Mouse (Mus musculus): ENCODE data around the gene Poldip2. TPM values are rescaled to one million over a fixed set of nuclear protein-coding genes. Genes with fewer than 3 reads are reported as not detected.

The Poldip2 gene
- polyA plus RNA-seq, 1 experiment from 2014 or later, result 161 TPM

GRCm38 (mm10) chr11:78471326-78472103 lies 40.5 kb upstream of the Poldip2 start:
- Histone ChIP-seq H3K9me3 (ENCODE audit: control insufficient read depth, low read length) (no peaks in the 10 kb centered on the region), H3K36me3 (ENCODE audit: control insufficient read depth, insufficient read depth, low read length) (no peaks in the 10 kb centered on the region; the same call in 1 of the 2 replicates), H3K4me3 (ENCODE audit: low read length) (no peak overlapping the region), H3K4me2 (replicated peaks; ENCODE audit: low read depth, low read length) (no peak overlapping the region), H3K9ac (ENCODE audit: low read depth, low read length) (no peak overlapping the region), H3K4me1 (ENCODE audit: control insufficient read depth, insufficient read depth, low read length) (peaks cover 3% of the 10 kb centered on the region), H3K27me3 (ENCODE audit: control insufficient read depth, insufficient read depth, low read length) (no peaks in the 10 kb centered on the region), H3K27ac (ENCODE audit: low read depth, low read length) (no peak overlapping the region)
- 89% methylated on average over 10 of the region's 10 CpGs for WGBS
- ATAC-seq (ENCODE audit: low FRiP score, low TSS enrichment), result no peak

GRCm38 (mm10) chr11:78475289-78475688 lies 36.7 kb upstream of the Poldip2 start:
- H3K9me3 ChIP-seq (ENCODE audit: control insufficient read depth, low read length), result no peaks in the 10 kb centered on the region

GRCm38 (mm10) chr11:78483639-78484038 lies 28.4 kb upstream of the Poldip2 start:
- no peaks in the 10 kb centered on the region for H3K4me1 ChIP-seq (ENCODE audit: control insufficient read depth, insufficient read depth, low read length)
- H3K36me3 ChIP-seq (ENCODE audit: control insufficient read depth, insufficient read depth, low read length), result no peaks in the 10 kb centered on the region
- H3K27ac ChIP-seq (ENCODE audit: low read depth, low read length), result no peak overlapping the region
- WGBS, result 48% methylated on average over 7 of the region's 7 CpGs
- H3K4me3 ChIP-seq (ENCODE audit: low read length), result no peak overlapping the region
- peaks cover 29% of the 10 kb centered on the region for H3K27me3 ChIP-seq (ENCODE audit: control insufficient read depth, insufficient read depth, low read length)
- no peak overlapping the region for H3K9ac ChIP-seq (ENCODE audit: low read depth, low read length)
- ATAC-seq (ENCODE audit: low FRiP score, low TSS enrichment), result no peak
- H3K4me2 ChIP-seq (replicated peaks; ENCODE audit: low read depth, low read length), result no peak overlapping the region
- no peaks in the 10 kb centered on the region; the same call in 1 of the 2 replicates for H3K9me3 ChIP-seq (ENCODE audit: control insufficient read depth, low read length)

More at GRCm38 (mm10) chr11:78475289-78475688, 36.7 kb upstream of the Poldip2 start:
- no peak overlapping the region for H3K27ac ChIP-seq (ENCODE audit: low read depth, low read length)
- H3K4me2 ChIP-seq (replicated peaks; ENCODE audit: low read depth, low read length), result no peak overlapping the region
- H3K9ac ChIP-seq (ENCODE audit: low read depth, low read length), result no peak overlapping the region
- no peaks in the 10 kb centered on the region for H3K4me1 ChIP-seq (ENCODE audit: control insufficient read depth, insufficient read depth, low read length)
- no peak for ATAC-seq (ENCODE audit: low FRiP score, low TSS enrichment)
- no peaks in the 10 kb centered on the region for H3K27me3 ChIP-seq (ENCODE audit: control insufficient read depth, insufficient read depth, low read length)
- H3K4me3 ChIP-seq (ENCODE audit: low read length), result no peak overlapping the region
- H3K36me3 ChIP-seq (ENCODE audit: control insufficient read depth, insufficient read depth, low read length), result no peaks in the 10 kb centered on the region
- 82% methylated on average over 3 of the region's 3 CpGs for WGBS

GRCm38 (mm10) chr11:78488168-78488567 lies 23.8 kb upstream of the Poldip2 start:
- Histone ChIP-seq H3K36me3 (ENCODE audit: control insufficient read depth, insufficient read depth, low read length) (no peaks in the 10 kb centered on the region), H3K27ac (ENCODE audit: low read depth, low read length) (no peak overlapping the region), H3K9ac (ENCODE audit: low read depth, low read length) (no peak overlapping the region), H3K4me1 (ENCODE audit: control insufficient read depth, insufficient read depth, low read length) (no peaks in the 10 kb centered on the region), H3K27me3 (ENCODE audit: control insufficient read depth, insufficient read depth, low read length) (peaks cover 60% of the 10 kb centered on the region), H3K9me3 (ENCODE audit: control insufficient read depth, low read length) (no peaks in the 10 kb centered on the region; the same call in none of the 2 replicates), H3K4me3 (ENCODE audit: low read length) (no peak overlapping the region), H3K4me2 (replicated peaks; ENCODE audit: low read depth, low read length) (no peak overlapping the region)
- ATAC-seq (ENCODE audit: low FRiP score, low TSS enrichment), result no peak
- 5% methylated on average over 8 of the region's 8 CpGs for WGBS

DNA sequence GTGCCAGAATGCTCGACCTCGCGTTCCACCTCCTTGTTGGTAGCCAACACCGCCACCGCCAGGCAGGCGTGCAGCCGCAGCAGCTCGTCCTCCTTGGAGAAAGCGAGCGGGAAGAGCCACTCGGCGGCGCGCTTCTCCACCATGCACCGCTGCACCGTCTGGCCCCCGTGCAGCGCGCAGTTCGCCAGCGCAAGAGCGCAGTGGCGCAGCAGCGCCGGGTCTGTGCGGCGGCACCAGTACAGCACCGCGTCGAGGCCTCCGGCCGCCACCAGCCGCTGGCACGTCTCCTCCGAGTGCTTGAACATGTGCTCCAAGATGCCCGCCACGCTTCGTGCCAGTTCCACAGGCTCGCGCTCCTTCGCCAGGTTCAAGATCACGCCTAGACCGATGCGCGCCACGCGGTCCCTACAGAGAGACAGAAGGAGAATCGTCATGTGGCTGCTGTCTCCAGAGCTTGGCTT lies 21.2 kb upstream of the Poldip2 start:
- 10% methylated on average over 48 of the region's 48 CpGs for WGBS
- peak overlapping the region; percentile 18 for H3K4me3 ChIP-seq (ENCODE audit: low read length)
- H3K27me3 ChIP-seq (ENCODE audit: control insufficient read depth, insufficient read depth, low read length), result peaks cover 54% of the 10 kb centered on the region
- no peak overlapping the region for H3K27ac ChIP-seq (ENCODE audit: low read depth, low read length)
- H3K4me1 ChIP-seq (ENCODE audit: control insufficient read depth, insufficient read depth, low read length), result no peaks in the 10 kb centered on the region
- H3K4me2 ChIP-seq (replicated peaks; ENCODE audit: low read depth, low read length), result peak overlapping the region; percentile 42
- no peaks in the 10 kb centered on the region for H3K36me3 ChIP-seq (ENCODE audit: control insufficient read depth, insufficient read depth, low read length)
- no peak overlapping the region for H3K9ac ChIP-seq (ENCODE audit: low read depth, low read length)
- no peaks in the 10 kb centered on the region; the same call in none of the 2 replicates for H3K9me3 ChIP-seq (ENCODE audit: control insufficient read depth, low read length)
- peak; percentile 47; the same call in 1 of the 2 replicates for ATAC-seq (ENCODE audit: low FRiP score, low TSS enrichment)

DNA sequence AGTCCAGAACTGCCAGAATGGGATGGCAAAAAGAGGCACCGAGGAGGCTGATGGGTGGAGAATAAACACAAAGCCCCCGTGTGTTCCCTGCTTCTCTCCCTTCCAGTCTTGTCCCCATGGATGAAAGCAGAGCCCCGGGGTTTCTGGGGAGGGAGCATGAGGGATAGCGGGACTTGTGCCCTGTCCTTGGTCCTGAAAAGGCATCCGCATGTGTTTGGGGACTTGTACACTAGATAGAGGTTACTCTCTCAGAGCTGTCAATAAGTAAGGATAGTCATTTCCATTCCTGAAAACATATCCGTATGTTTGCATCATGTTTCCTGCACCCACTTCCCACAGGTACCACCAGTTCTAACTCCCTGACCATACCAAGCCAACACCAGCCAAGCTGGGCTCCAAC lies 16.1 kb upstream of the Poldip2 start:
- no peaks in the 10 kb centered on the region for H3K36me3 ChIP-seq (ENCODE audit: control insufficient read depth, insufficient read depth, low read length)
- H3K9me3 ChIP-seq (ENCODE audit: control insufficient read depth, low read length), result no peaks in the 10 kb centered on the region
- no peak overlapping the region for H3K4me3 ChIP-seq (ENCODE audit: low read length)
- ATAC-seq (ENCODE audit: low FRiP score, low TSS enrichment), result no peak
- no peak overlapping the region for H3K4me2 ChIP-seq (replicated peaks; ENCODE audit: low read depth, low read length)
- WGBS, result 7% methylated on average over 6 of the region's 6 CpGs
- 0 out of 2 replicates have a peak, but pooled peaks cover 6% of the 10 kb centered on the region for H3K4me1 ChIP-seq (ENCODE audit: control insufficient read depth, insufficient read depth, low read length)
- H3K27ac ChIP-seq (ENCODE audit: low read depth, low read length), result no peak overlapping the region
- H3K27me3 ChIP-seq (ENCODE audit: control insufficient read depth, insufficient read depth, low read length), result peaks cover 29% of the 10 kb centered on the region
- no peak overlapping the region for H3K9ac ChIP-seq (ENCODE audit: low read depth, low read length)

- under 1% methylated on average over 44 of the region's 44 CpGs for WGBS
- Histone ChIP-seq H3K4me2 (replicated peaks; ENCODE audit: low read depth, low read length) (peak overlapping the region; percentile 98), H3K27ac (ENCODE audit: low read depth, low read length) (no peak overlapping the region), H3K4me3 (ENCODE audit: low read length) (peak overlapping the region; percentile 57), H3K9me3 (ENCODE audit: control insufficient read depth, low read length) (no peaks in the 10 kb centered on the region), H3K4me1 (ENCODE audit: control insufficient read depth, insufficient read depth, low read length) (0 out of 2 replicates have a peak, but pooled peaks cover 6% of the 10 kb centered on the region), H3K36me3 (ENCODE audit: control insufficient read depth, insufficient read depth, low read length) (no peaks in the 10 kb centered on the region), H3K27me3 (ENCODE audit: control insufficient read depth, insufficient read depth, low read length) (peaks cover 19% of the 10 kb centered on the region), H3K9ac (ENCODE audit: low read depth, low read length) (peak overlapping the region; percentile 34; the same call in 1 of the 2 replicates)
- ATAC-seq (ENCODE audit: low FRiP score, low TSS enrichment), result peak; percentile 64
Measured at GRCm38 (mm10) chr11:78497071-78497541, 14.9 kb upstream of the Poldip2 start.

GRCm38 (mm10) chr11:78497544-78498522 lies 14.2 kb upstream of the Poldip2 start, which contains the start of gene Sarm1:
Gene Sarm1, minus strand, starts transcription at chr11:78497754.
- peaks cover 18% of the 10 kb centered on the region for H3K27me3 ChIP-seq (ENCODE audit: control insufficient read depth, insufficient read depth, low read length)

More at GRCm38 (mm10) chr11:78497544-78498522, 14.2 kb upstream of the Poldip2 start, which contains the start of gene Sarm1:
- Histone ChIP-seq H3K4me3 (ENCODE audit: low read length) (peak within 1 kb of the TSS; percentile 57), H3K4me1 (ENCODE audit: control insufficient read depth, insufficient read depth, low read length) (0 out of 2 replicates have a peak, but pooled peaks cover 6% of the 10 kb centered on the region), H3K27ac (ENCODE audit: low read depth, low read length) (no peak within 1 kb of the TSS), H3K4me2 (replicated peaks; ENCODE audit: low read depth, low read length) (peak within 1 kb of the TSS; percentile 98), H3K9me3 (ENCODE audit: control insufficient read depth, low read length) (no peaks in the 10 kb centered on the region), H3K9ac (ENCODE audit: low read depth, low read length) (peak within 1 kb of the TSS; percentile 42; the same call in 1 of the 2 replicates), H3K36me3 (ENCODE audit: control insufficient read depth, insufficient read depth, low read length) (no peaks in the 10 kb centered on the region)
- ATAC-seq (ENCODE audit: low FRiP score, low TSS enrichment), result peak; percentile 95
- WGBS, result 5% methylated on average over 36 of the region's 36 CpGs

Data from kidney, embryonic 14.5 days (tissue).